Mouse (Mus musculus): ENCODE results near the gene Arl6.

Gene Arl6

DNA sequence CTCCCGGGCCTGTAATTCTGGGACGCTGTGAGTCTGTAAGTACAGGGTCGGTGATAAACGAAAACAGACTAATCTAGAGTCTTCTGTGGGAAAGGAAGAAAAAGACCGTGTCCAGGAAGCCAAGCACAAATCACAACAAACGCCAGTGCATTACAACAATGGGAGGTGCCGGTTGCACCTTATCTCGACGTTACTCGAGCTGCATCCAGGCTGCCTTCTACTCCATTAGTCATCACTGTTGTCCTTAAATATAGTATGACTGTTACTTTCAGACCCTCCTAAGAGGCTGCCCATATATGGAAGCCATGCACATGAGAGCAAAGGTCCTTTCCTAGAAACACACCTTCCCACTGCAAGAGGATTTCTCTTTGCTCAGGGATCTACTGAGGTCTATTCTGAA lies 51.4 kb downstream of the Arl6 start:
- in situ Hi-C loops (cut with MseI, MboI) = no loop called here

DNA sequence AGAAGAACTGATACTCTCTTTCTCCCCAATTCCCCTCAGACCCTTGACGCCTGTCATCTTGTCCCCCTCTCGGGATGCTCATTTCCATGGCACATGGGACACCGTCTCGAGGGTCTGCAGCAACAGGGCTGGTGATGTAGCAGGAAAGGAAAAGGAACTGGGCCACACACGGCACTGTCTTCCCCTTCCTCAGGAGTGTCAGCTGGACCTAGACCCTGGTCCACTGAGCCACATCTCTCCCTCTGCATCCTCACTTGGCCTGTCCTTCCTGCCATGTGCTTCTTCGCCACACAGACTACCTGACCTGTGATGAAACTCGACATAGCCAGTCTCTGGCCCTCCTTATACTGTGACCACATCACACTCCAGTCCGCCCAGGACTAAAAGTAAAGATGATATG lies 52.3 kb downstream of the Arl6 start:
- in situ Hi-C loops (cut with MseI, MboI) = no loop called here

DNA sequence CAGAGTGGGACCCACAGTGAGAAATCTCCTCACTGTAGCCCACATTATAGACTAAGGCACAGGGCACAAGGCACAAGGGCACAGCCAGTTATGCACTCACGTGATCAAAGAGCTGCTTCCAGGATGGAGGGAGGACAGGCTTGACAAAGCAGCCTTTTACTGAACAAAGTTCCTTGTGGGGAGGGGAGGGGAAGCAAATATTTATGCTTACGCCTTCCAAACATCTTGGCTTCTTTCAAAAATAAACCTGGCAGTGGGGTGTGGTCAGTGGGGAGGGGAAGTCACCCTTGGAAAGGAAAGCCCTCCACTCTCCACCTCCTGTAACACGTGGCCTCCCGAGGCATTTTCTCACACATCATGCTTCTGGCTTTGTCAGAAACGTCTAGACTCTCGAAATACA lies 52.9 kb downstream of the Arl6 start:
- in situ Hi-C loops (cut with MseI, MboI) = no loop called here

DNA sequence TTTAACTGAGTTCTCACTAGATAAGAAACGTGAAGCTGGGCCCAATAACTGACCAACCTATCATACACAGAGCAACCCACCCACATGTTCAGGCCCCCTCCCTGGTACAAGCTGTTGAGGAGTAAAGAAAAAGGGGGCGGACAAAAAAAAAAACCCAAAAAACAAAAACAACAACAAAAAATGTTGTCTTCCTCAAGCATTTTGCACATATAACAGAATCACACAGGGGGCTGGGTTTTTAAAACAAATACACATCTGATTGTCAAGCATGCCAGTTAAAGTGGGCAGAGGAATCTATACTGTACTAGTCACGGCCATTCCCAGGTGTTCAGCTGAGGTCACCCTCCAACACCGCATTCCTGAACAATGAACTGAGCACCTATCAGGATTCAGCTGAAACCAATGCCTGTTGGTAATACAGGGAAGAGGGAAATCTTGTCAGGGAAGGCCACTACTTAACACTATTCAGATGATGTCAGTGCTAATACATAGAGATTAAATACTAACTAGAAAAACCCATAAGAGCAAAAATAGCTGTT lies 53.4 kb downstream of the Arl6 start:
- in situ Hi-C loops (cut with MseI, MboI) = no loop called here

- in situ Hi-C loops (cut with MseI, MboI) = no loop called here
Measured at GRCm38 (mm10) chr16:59583515-59583914, 55.7 kb downstream of the Arl6 start.

- in situ Hi-C loops (cut with MseI, MboI) = no loop called here
Measured at GRCm38 (mm10) chr16:59579237-59579636, 60.0 kb downstream of the Arl6 start.

DNA sequence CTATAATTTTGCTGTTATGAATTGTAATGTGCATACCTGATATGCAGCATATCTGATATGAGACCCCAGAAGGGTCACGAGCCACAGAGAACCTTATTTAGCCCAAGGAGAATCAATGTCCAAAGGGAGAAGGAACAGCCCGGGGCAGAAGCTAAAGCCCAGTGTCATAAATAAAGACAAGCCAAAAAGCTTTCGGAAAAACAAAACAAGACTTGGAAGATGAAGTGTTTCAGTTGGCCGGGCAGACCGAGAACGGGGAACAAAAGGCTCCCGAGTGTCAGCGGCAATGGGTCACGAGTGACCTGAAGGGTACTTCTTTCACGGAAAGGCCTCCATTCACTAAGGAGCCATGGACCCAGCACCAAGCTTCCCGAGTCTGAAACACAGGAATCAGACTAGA lies 65.2 kb downstream of the Arl6 start:
- in situ Hi-C loops (cut with MseI, MboI) = no loop called here

DNA sequence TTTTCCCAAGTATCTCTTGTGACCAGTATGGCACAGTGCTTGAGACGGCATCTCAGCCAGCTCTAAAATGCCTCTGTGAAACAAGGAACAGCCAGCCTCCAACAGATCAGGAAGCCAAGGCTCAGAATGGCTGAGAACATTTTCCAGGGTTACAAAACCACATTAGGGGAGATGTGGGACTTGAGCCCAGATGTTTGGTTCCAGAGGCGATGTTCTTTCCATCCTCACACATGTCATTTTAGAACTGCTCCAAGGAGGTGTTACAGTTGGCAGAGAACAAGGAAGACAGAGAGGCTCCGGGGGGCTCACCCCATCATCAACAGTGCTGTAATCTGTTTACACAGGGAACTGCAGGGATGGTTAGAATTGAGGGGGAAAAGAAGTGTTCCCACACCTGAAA lies 66.5 kb downstream of the Arl6 start:
- in situ Hi-C loops (cut with MseI, MboI) = no loop called here

GRCm38 (mm10) chr16:59570807-59571206 lies 68.4 kb downstream of the Arl6 start:
- in situ Hi-C loops (cut with MseI, MboI) = no loop called here

GRCm38 (mm10) chr16:59569837-59570236 lies 69.4 kb downstream of the Arl6 start:
- in situ Hi-C loops (cut with MseI, MboI) = no loop called here

DNA sequence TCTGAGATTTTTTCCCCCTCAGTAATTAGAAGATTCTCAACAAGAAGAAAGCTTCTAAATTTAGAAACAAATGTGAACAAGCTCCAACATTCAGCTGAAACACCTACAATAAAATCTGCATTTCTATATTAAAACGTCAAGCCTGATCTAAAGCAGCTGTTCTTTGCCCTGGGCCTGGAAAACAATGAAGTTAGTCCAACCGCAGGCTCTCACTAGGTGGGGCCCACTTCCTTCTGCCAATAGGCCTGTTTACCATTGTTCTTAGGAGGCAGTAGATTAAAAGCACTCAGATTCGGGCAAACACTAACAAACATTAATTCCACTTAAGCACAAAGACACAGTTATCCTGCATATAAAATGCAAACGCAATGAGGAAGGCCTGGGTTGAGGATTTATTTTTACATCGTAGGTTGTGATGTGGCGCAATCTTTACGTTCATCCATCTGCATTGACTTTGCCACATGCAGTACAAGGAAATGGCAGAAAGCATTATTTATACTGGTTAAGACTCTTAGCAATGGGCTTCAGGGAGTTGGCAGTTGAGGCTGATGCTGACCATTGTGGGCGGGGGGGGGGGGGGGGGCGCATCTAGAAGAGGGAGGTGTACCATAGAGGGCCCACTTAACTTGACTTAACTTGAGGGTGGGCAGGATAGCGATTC lies 71.3 kb downstream of the Arl6 start:
- in situ Hi-C loops (cut with MseI, MboI) = no loop called here

GRCm38 (mm10) chr16:59566437-59566836 lies 72.8 kb downstream of the Arl6 start:
- in situ Hi-C loops (cut with MseI, MboI) = no loop called here

GRCm38 (mm10) chr16:59565631-59566030 lies 73.6 kb downstream of the Arl6 start:
- in situ Hi-C loops (cut with MseI, MboI) = no loop called here

- in situ Hi-C loops (cut with MseI, MboI) = no loop called here
Measured at GRCm38 (mm10) chr16:59564025-59564424, 75.2 kb downstream of the Arl6 start.

All from mouse trophoblast stem cell (cell line).